Mouse (Mus musculus) liver, embryonic 13.5 days (tissue): ENCODE data around the gene Tsga10. TPM values are rescaled to one million over a fixed set of nuclear protein-coding genes. Genes with fewer than 3 reads are reported as not detected.

Source experiments
- ATAC-seq: fragments of 200-750 bp; cut with Nextera tagmentation; 2 replicates; pipeline ENCODE4 v1.8.0; 2017; ENCODE audit warnings: low read depth, mild to moderate bottlenecking, moderate number of reproducible peaks, moderate library complexity
- DNase-seq: peaks from one replicate; pipeline ENCODE4 v3.0.0; 2022
- H3K27ac ChIP-seq: fragments of 300-500 bp; sonication (generic); 2 replicates; pipeline ENCODE4 v1.5.1; 2015; ENCODE audit warnings: moderate library complexity, mild to moderate bottlenecking, inconsistent platforms
- H3K27me3 ChIP-seq: fragments of 300-500 bp; sonication (generic); 2 replicates; pipeline ENCODE4 v1.6.1; 2015; ENCODE audit warnings: mild to moderate bottlenecking, inconsistent platforms
- H3K36me3 ChIP-seq: fragments of 300-500 bp; sonication (generic); 2 replicates; pipeline ENCODE4 v1.6.1; 2015; ENCODE audit warnings: mild to moderate bottlenecking, inconsistent platforms
- H3K4me1 ChIP-seq: fragments of 300-500 bp; sonication (generic); replicated peaks from 2 replicates; pipeline ENCODE4 v1.6.1; 2015; ENCODE audit warnings: inconsistent platforms
- H3K4me2 ChIP-seq: fragments of 300-500 bp; sonication (generic); 2 replicates; pipeline ENCODE4 v1.6.1; 2015; ENCODE audit warnings: inconsistent platforms, mild to moderate bottlenecking, moderate library complexity
- H3K4me3 ChIP-seq: fragments of 300-500 bp; sonication (generic); replicated peaks from 2 replicates; pipeline ENCODE4 v1.5.1; 2015; ENCODE audit warnings: mild to moderate bottlenecking, inconsistent platforms
- H3K9ac ChIP-seq: fragments of 300-500 bp; sonication (generic); 2 replicates; pipeline ENCODE4 v1.6.1; 2015; ENCODE audit warnings: mild to moderate bottlenecking, inconsistent platforms
- H3K9me3 ChIP-seq: fragments of 300-500 bp; sonication (generic); replicated peaks from 2 replicates; pipeline ENCODE4 v1.6.1; 2016; ENCODE audit warnings: inconsistent platforms
- WGBS: fragments of 180-500 bp; shearing (Covaris S2); methylation state at CpG from one replicate; pipeline ENCODE4 v1.1.7; 2015; ENCODE audit not compliant: insufficient replicate concordance; 5-methylcytosine and 5-hydroxymethylcytosine counted together
- polyA plus RNA-seq: library from polyadenylated mRNA; unstranded; fragments of >200 nt; fragmentation: Nextera tagmentation; extraction: Ambion mirVana; gene quantifications from 2 replicates; pipeline ENCODE4 v1.2.1, GENCODE M21; 2015

Gene Tsga10
- polyA plus RNA-seq, 1 experiment from 2014 or later = 1.6 TPM

GRCm38 (mm10) chr1:37740161-37740802, 125.9 kb downstream of the Tsga10 start:
- no peak for DNase-seq
- no peak overlapping the region for H3K4me2 ChIP-seq
- no peaks in the 10 kb centered on the region for H3K9me3 ChIP-seq
- 0 out of 2 replicates have a peak, but pooled peaks cover 9% of the 10 kb centered on the region for H3K4me1 ChIP-seq
- no peak for ATAC-seq
- H3K9ac ChIP-seq = no peak overlapping the region
- H3K27ac ChIP-seq = no peak overlapping the region
- WGBS = 23% methylated on average over 8 of the region's 8 CpGs
- peaks cover 3% of the 10 kb centered on the region; the same call in 1 of the 2 replicates for H3K27me3 ChIP-seq
- no peak overlapping the region for H3K4me3 ChIP-seq
- H3K36me3 ChIP-seq = no peaks in the 10 kb centered on the region

- DNase-seq = no peak
Observed at GRCm38 (mm10) chr1:37738895-37739294, 127.3 kb downstream of the Tsga10 start.

GRCm38 (mm10) chr1:37737045-37737444, 129.2 kb downstream of the Tsga10 start:
- 0 out of 2 replicates have a peak, but pooled peaks have one; percentile 53 for ATAC-seq
- 45% methylated on average over 4 of the region's 4 CpGs for WGBS

More at GRCm38 (mm10) chr1:37738895-37739294, 127.3 kb downstream of the Tsga10 start:
- H3K27me3 ChIP-seq = peaks cover 3% of the 10 kb centered on the region; the same call in 1 of the 2 replicates
- 21% methylated on average over 2 of the region's 2 CpGs for WGBS
- H3K4me3 ChIP-seq = no peak overlapping the region
- H3K4me1 ChIP-seq = 0 out of 2 replicates have a peak, but pooled peaks cover 2% of the 10 kb centered on the region
- H3K27ac ChIP-seq = no peak overlapping the region
- no peak overlapping the region for H3K4me2 ChIP-seq
- H3K9ac ChIP-seq = no peak overlapping the region
- H3K36me3 ChIP-seq = no peaks in the 10 kb centered on the region
- no peaks in the 10 kb centered on the region for H3K9me3 ChIP-seq
- no peak for ATAC-seq

GRCm38 (mm10) chr1:37735932-37736331, 130.3 kb downstream of the Tsga10 start:
- 0 out of 2 replicates have a peak, but pooled peaks cover 2% of the 10 kb centered on the region for H3K4me1 ChIP-seq
- H3K27me3 ChIP-seq = no peaks in the 10 kb centered on the region
- H3K4me3 ChIP-seq = no peak overlapping the region
- no peak for DNase-seq
- H3K9me3 ChIP-seq = no peaks in the 10 kb centered on the region
- no peaks in the 10 kb centered on the region for H3K36me3 ChIP-seq
- no peak overlapping the region for H3K4me2 ChIP-seq
- no peak overlapping the region for H3K27ac ChIP-seq
- ATAC-seq = no peak
- no peak overlapping the region for H3K9ac ChIP-seq
- 46% methylated on average over 5 of the region's 5 CpGs for WGBS

More at GRCm38 (mm10) chr1:37737045-37737444, 129.2 kb downstream of the Tsga10 start:
- H3K27ac ChIP-seq = no peak overlapping the region
- H3K4me3 ChIP-seq = no peak overlapping the region
- H3K27me3 ChIP-seq = no peaks in the 10 kb centered on the region
- no peaks in the 10 kb centered on the region for H3K9me3 ChIP-seq
- peak; percentile 55 for DNase-seq
- H3K36me3 ChIP-seq = no peaks in the 10 kb centered on the region
- 0 out of 2 replicates have a peak, but pooled peaks cover 2% of the 10 kb centered on the region for H3K4me1 ChIP-seq
- H3K9ac ChIP-seq = no peak overlapping the region
- H3K4me2 ChIP-seq = no peak overlapping the region

- ATAC-seq (no peak), DNase-seq (no peak)
- Histone ChIP-seq H3K36me3 (no peaks in the 10 kb centered on the region), H3K27me3 (no peaks in the 10 kb centered on the region), H3K4me3 (no peak overlapping the region), H3K9me3 (no peaks in the 10 kb centered on the region), H3K27ac (no peak overlapping the region), H3K4me1 (no peaks in the 10 kb centered on the region), H3K9ac (no peak overlapping the region), H3K4me2 (no peak overlapping the region)
- WGBS = 58% methylated on average over 7 of the region's 7 CpGs
Observed at GRCm38 (mm10) chr1:37734841-37735240, 131.4 kb downstream of the Tsga10 start.

- H3K27ac ChIP-seq = no peak overlapping the region
- no peaks in the 10 kb centered on the region for H3K9me3 ChIP-seq
- H3K4me2 ChIP-seq = no peak overlapping the region
- no peak for ATAC-seq
- 0 out of 2 replicates have a peak, but pooled peaks cover 3% of the 10 kb centered on the region for H3K27me3 ChIP-seq
- H3K4me3 ChIP-seq = no peak overlapping the region
- 84% methylated on average over 8 of the region's 8 CpGs for WGBS
- no peak overlapping the region for H3K9ac ChIP-seq
- H3K4me1 ChIP-seq = no peaks in the 10 kb centered on the region
- no peak for DNase-seq
- H3K36me3 ChIP-seq = no peaks in the 10 kb centered on the region
Observed at GRCm38 (mm10) chr1:37729353-37729752, 136.9 kb downstream of the Tsga10 start.

- DNase-seq (no peak), ATAC-seq (no peak)
- Histone ChIP-seq H3K4me1 (no peaks in the 10 kb centered on the region), H3K9me3 (no peaks in the 10 kb centered on the region), H3K9ac (no peak overlapping the region), H3K36me3 (no peaks in the 10 kb centered on the region), H3K27me3 (0 out of 2 replicates have a peak, but pooled peaks cover 3% of the 10 kb centered on the region), H3K27ac (no peak overlapping the region), H3K4me3 (no peak overlapping the region), H3K4me2 (no peak overlapping the region)
- WGBS = 48% methylated on average over 10 of the region's 10 CpGs
Observed at GRCm38 (mm10) chr1:37728053-37728452, 138.2 kb downstream of the Tsga10 start.

- no peaks in the 10 kb centered on the region for H3K4me1 ChIP-seq
- H3K4me2 ChIP-seq = no peak overlapping the region
- DNase-seq (no peak), ATAC-seq (no peak)
- no peaks in the 10 kb centered on the region for H3K9me3 ChIP-seq
- H3K27ac ChIP-seq = no peak overlapping the region
- WGBS = 71% methylated on average over 8 of the region's 8 CpGs
- H3K27me3 ChIP-seq = 0 out of 2 replicates have a peak, but pooled peaks cover 3% of the 10 kb centered on the region
- H3K4me3 ChIP-seq = no peak overlapping the region
- H3K36me3 ChIP-seq = no peaks in the 10 kb centered on the region
- H3K9ac ChIP-seq = no peak overlapping the region
Observed at GRCm38 (mm10) chr1:37727186-37727585, 139.0 kb downstream of the Tsga10 start.

- Histone ChIP-seq H3K9me3 (no peaks in the 10 kb centered on the region), H3K27me3 (peaks cover 6% of the 10 kb centered on the region; the same call in 1 of the 2 replicates), H3K4me2 (no peak overlapping the region), H3K4me3 (no peak overlapping the region), H3K4me1 (no peaks in the 10 kb centered on the region), H3K9ac (no peak overlapping the region), H3K36me3 (no peaks in the 10 kb centered on the region), H3K27ac (no peak overlapping the region)
- ATAC-seq (no peak), DNase-seq (no peak)
- WGBS = 45% methylated on average over 8 of the region's 8 CpGs
Observed at GRCm38 (mm10) chr1:37726426-37726825, 139.8 kb downstream of the Tsga10 start.

GRCm38 (mm10) chr1:37725880-37726279, 140.3 kb downstream of the Tsga10 start:
- no peaks in the 10 kb centered on the region for H3K4me1 ChIP-seq
- 37% methylated on average over 12 of the region's 12 CpGs for WGBS
- H3K9me3 ChIP-seq = no peaks in the 10 kb centered on the region
- ATAC-seq = no peak
- H3K4me3 ChIP-seq = no peak overlapping the region
- no peaks in the 10 kb centered on the region for H3K36me3 ChIP-seq
- H3K27ac ChIP-seq = no peak overlapping the region
- DNase-seq = no peak
- no peak overlapping the region for H3K4me2 ChIP-seq
- H3K9ac ChIP-seq = no peak overlapping the region
- peaks cover 11% of the 10 kb centered on the region for H3K27me3 ChIP-seq

- H3K4me3 ChIP-seq = no peak overlapping the region
- no peak overlapping the region for H3K4me2 ChIP-seq
- no peak overlapping the region for H3K9ac ChIP-seq
- 0 out of 2 replicates have a peak, but pooled peaks cover 2% of the 10 kb centered on the region for H3K4me1 ChIP-seq
- H3K27me3 ChIP-seq = peaks cover 50% of the 10 kb centered on the region
- H3K9me3 ChIP-seq = no peaks in the 10 kb centered on the region
- H3K27ac ChIP-seq = no peak overlapping the region
- 56% methylated on average over 5 of the region's 5 CpGs for WGBS
- no peaks in the 10 kb centered on the region for H3K36me3 ChIP-seq
- no peak for ATAC-seq
- DNase-seq = no peak
Observed at GRCm38 (mm10) chr1:37721092-37721491, 145.1 kb downstream of the Tsga10 start.
